Mouse (Mus musculus): ENCODE results near the gene Crtc2. TPM values are rescaled to one million over a fixed set of nuclear protein-coding genes. Genes with fewer than 3 reads are reported as not detected.

Crtc2 gene
- total RNA-seq, 1 experiment = 9.8 TPM

DNA sequence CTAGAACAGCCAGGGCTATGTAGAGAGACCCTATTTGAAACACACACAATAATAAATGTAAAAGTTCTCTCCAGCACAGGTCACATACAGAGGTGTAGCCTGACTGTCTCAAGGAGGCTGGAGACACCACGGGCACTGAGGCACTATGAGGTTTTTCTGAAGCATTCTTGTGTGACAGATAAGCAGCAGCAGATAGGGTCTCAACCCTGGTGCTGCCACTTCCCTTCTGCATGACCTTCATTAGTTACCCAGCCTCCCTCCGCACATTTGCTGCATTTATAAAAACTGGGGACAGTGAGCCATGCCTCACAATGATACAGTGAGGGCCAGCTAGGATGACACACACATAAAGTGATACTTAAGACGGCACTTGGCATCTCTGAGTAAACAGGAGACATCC lies 31.0 kb upstream of the Crtc2 start:
- TF ChIP-seq CHD2 (IDR thresholded peaks at IDR 0.05; ENCODE audit: low read depth, low read length) (no peak), ZNF384 (IDR thresholded peaks at IDR 0.05; ENCODE audit: low read depth, low read length) (no peak), ZC3H11A (IDR thresholded peaks at IDR 0.05; ENCODE audit: borderline replicate concordance, low read depth, low read length) (no peak), HCFC1 (IDR thresholded peaks at IDR 0.05; ENCODE audit: borderline replicate concordance, insufficient read depth, low read length) (no peak), MAFK (IDR thresholded peaks at IDR 0.05; ENCODE audit: insufficient read depth, low read depth, low read length) (no peak)
- in situ Hi-C loops (cut with MboI; ENCODE audit: low sequenced_read_pairs in 2 of 2, unreplicated experiment in 2 of 2) = no loop called here
- Histone ChIP-seq H3K4me3 (ENCODE audit: insufficient read depth in 1 of 2, low read depth in 1 of 2, low read length in 2 of 2, poor library complexity in 1 of 2, severe bottlenecking in 1 of 2) (no peak overlapping the region), H3K36me3 (ENCODE audit: control insufficient read depth, insufficient read depth, low read length, poor library complexity, severe bottlenecking) (no peaks in the 10 kb centered on the region), H3K9me3 (ENCODE audit: control insufficient read depth, insufficient read depth, low read depth, low read length) (no peaks in the 10 kb centered on the region), H3K27ac (ENCODE audit: insufficient read depth, low read depth, low read length, poor library complexity, severe bottlenecking) (no peak overlapping the region), H3K4me1 (ENCODE audit: control insufficient read depth in 2 of 2, insufficient read depth in 2 of 2, low read length in 2 of 2, poor library complexity in 1 of 2) (peaks cover 7 to 17% of the 10 kb centered on the region in 2 experiments), H3K9ac (ENCODE audit: insufficient read depth, low read depth, low read length, poor library complexity, severe bottlenecking) (no peak overlapping the region)
- no peak for DNase-seq (ENCODE audit: low read depth, low spot score)

DNA sequence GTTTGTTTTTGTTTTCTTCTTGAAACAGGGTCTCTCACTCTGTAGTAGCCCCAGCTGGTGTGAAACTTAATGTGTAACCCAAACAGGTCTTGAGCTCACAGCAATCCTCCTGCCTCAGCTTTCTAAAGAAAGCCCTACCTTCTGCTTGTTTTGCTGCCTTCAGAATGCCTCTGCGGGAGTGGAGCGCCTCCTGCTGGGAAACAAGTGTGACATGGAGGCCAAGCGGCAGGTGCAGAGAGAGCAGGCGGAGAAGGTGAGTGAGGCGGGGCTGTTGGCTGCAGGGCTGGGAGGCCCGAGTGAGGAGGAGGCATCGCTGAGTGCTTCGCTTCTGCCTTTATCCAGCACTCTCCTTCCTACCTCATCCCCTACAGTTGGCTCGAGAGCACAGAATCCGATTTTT lies 29.6 kb upstream of the Crtc2 start:
- peak; percentile 71 for DNase-seq (ENCODE audit: low read depth, low spot score)
- in situ Hi-C loops (cut with MboI; ENCODE audit: low sequenced_read_pairs in 2 of 2, unreplicated experiment in 2 of 2) = no loop called here

DNA sequence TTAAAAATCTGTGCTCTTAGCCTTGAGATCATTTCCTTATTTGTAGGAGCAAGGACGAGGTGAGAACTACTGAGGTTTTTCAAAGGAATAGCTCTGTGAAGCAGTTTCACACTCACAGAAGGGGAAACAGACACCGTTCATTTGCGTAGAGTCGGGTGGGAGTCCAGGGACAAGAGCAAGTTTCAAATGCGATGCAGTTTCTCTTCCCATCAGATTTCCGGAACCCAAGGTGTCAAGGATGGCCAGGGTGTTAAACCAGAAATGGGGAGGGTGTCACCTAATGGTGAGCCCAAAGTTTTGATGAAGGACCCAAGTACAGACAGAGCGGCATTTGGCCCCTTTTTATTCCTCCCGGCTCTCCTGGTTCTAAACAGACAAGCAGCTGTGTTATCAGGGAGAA lies 22.9 kb upstream of the Crtc2 start:
- no peak for DNase-seq (ENCODE audit: low read depth, low spot score)
- peak overlapping the region; percentile 70; the same call in 1 of the 2 replicates for H3K27ac ChIP-seq (ENCODE audit: insufficient read depth, low read depth, low read length, poor library complexity, severe bottlenecking)
- H3K9me3 ChIP-seq (ENCODE audit: control insufficient read depth, insufficient read depth, low read depth, low read length) = no peaks in the 10 kb centered on the region
- peak overlapping the region; percentile 88; the same call in 1 of the 2 replicates for H3K9ac ChIP-seq (ENCODE audit: insufficient read depth, low read depth, low read length, poor library complexity, severe bottlenecking)
- peak overlapping the region; percentile 74 to 76 for H3K4me3 ChIP-seq (ENCODE audit: insufficient read depth in 1 of 2, low read depth in 1 of 2, low read length in 2 of 2, poor library complexity in 1 of 2, severe bottlenecking in 1 of 2)
- TF ChIP-seq CHD2 (IDR thresholded peaks at IDR 0.05; ENCODE audit: low read depth, low read length) (no peak), ZNF384 (IDR thresholded peaks at IDR 0.05; ENCODE audit: low read depth, low read length) (no peak), ZC3H11A (IDR thresholded peaks at IDR 0.05; ENCODE audit: borderline replicate concordance, low read depth, low read length) (no peak), HCFC1 (IDR thresholded peaks at IDR 0.05; ENCODE audit: borderline replicate concordance, insufficient read depth, low read length) (no peak), MAFK (IDR thresholded peaks at IDR 0.05; ENCODE audit: insufficient read depth, low read depth, low read length) (no peak)
- in situ Hi-C loops (cut with MboI; ENCODE audit: low sequenced_read_pairs in 2 of 2, unreplicated experiment in 2 of 2) = no loop called here
- no peaks in the 10 kb centered on the region; a peak in 1 of 4 replicates for H3K4me1 ChIP-seq (ENCODE audit: control insufficient read depth in 2 of 2, insufficient read depth in 2 of 2, low read length in 2 of 2, poor library complexity in 1 of 2)
- peaks cover 3% of the 10 kb centered on the region for H3K36me3 ChIP-seq (ENCODE audit: control insufficient read depth, insufficient read depth, low read length, poor library complexity, severe bottlenecking)

More for the DNA sequence above, 29.6 kb upstream of the Crtc2 start:
- Histone ChIP-seq H3K36me3 (ENCODE audit: control insufficient read depth, insufficient read depth, low read length, poor library complexity, severe bottlenecking) (no peaks in the 10 kb centered on the region), H3K9me3 (ENCODE audit: control insufficient read depth, insufficient read depth, low read depth, low read length) (no peaks in the 10 kb centered on the region), H3K4me3 (ENCODE audit: insufficient read depth in 1 of 2, low read depth in 1 of 2, low read length in 2 of 2, poor library complexity in 1 of 2, severe bottlenecking in 1 of 2) (no peak overlapping the region), H3K4me1 (ENCODE audit: control insufficient read depth in 2 of 2, insufficient read depth in 2 of 2, low read length in 2 of 2, poor library complexity in 1 of 2) (peaks cover 7 to 17% of the 10 kb centered on the region in 2 experiments), H3K27ac (ENCODE audit: insufficient read depth, low read depth, low read length, poor library complexity, severe bottlenecking) (no peak overlapping the region), H3K9ac (ENCODE audit: insufficient read depth, low read depth, low read length, poor library complexity, severe bottlenecking) (no peak overlapping the region)
- TF ChIP-seq ZC3H11A (IDR thresholded peaks at IDR 0.05; ENCODE audit: borderline replicate concordance, low read depth, low read length) (no peak), MAFK (IDR thresholded peaks at IDR 0.05; ENCODE audit: insufficient read depth, low read depth, low read length) (no peak), HCFC1 (IDR thresholded peaks at IDR 0.05; ENCODE audit: borderline replicate concordance, insufficient read depth, low read length) (no peak), ZNF384 (IDR thresholded peaks at IDR 0.05; ENCODE audit: low read depth, low read length) (no peak), CHD2 (IDR thresholded peaks at IDR 0.05; ENCODE audit: low read depth, low read length) (no peak)

DNA sequence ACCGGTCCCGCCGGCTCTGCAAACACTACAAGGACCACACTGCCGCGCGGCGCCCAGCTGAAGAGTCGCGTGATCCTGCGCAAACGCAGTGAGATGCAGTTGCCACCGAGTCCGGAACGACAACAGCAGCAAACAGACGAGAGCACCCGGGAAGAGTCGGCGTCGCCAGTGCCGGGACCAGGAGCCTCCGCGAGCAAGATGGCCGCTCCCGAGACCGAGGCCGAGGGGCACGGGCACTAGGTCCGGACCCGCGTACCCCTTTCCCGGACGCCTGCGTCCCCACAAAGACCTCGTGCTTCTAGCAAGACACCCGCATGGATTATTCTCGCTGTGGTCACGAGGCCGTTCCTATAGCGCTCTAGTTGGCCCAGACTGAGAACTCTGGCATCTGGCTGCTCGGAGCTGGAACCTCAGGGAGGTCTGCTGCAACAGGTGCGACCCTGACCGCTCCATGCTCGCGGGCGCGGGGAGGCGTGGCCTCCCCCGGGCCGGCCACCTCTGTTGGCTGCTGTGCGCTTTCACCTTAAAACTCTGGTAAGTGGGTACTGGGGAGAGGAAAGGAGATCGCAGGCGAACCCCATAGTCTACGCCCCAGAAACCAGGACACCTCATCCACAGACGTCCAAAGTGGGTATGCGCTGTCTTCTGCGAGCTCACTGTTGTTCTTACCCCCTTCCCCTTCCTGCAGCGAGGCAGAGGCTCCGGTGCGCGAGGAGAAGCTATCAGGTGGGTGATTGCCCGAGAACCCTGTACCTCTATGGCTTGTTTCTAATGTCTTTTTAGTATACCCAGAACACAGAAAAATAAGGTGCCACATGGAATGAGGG lies 22.2 kb upstream of the Crtc2 start, which contains the start of gene Jtb:
Jtb (plus strand) TSS at position 91 of the 827 bp plus-strand sequence.
- TF ChIP-seq CHD2 (IDR thresholded peaks at IDR 0.05; ENCODE audit: low read depth, low read length) = peak; percentile 77
- TF ChIP-seq HCFC1 (IDR thresholded peaks at IDR 0.05; ENCODE audit: borderline replicate concordance, insufficient read depth, low read length) = peak; percentile 92
- TF ChIP-seq ZNF384 (IDR thresholded peaks at IDR 0.05; ENCODE audit: low read depth, low read length) = no peak
- in situ Hi-C loops (cut with MboI; ENCODE audit: low sequenced_read_pairs in 2 of 2, unreplicated experiment in 2 of 2) = no loop called here
- DNase-seq (ENCODE audit: low read depth, low spot score) = peak; percentile 92
- Histone ChIP-seq H3K9me3 (ENCODE audit: control insufficient read depth, insufficient read depth, low read depth, low read length) (no peaks in the 10 kb centered on the region), H3K27ac (ENCODE audit: insufficient read depth, low read depth, low read length, poor library complexity, severe bottlenecking) (peak within 1 kb of the TSS; percentile 70), H3K4me3 (ENCODE audit: insufficient read depth in 1 of 2, low read depth in 1 of 2, low read length in 2 of 2, poor library complexity in 1 of 2, severe bottlenecking in 1 of 2) (peak within 1 kb of the TSS; percentile 74 to 76), H3K4me1 (ENCODE audit: control insufficient read depth in 2 of 2, insufficient read depth in 2 of 2, low read length in 2 of 2, poor library complexity in 1 of 2) (no peaks in the 10 kb centered on the region), H3K36me3 (ENCODE audit: control insufficient read depth, insufficient read depth, low read length, poor library complexity, severe bottlenecking) (peaks cover 3% of the 10 kb centered on the region), H3K9ac (ENCODE audit: insufficient read depth, low read depth, low read length, poor library complexity, severe bottlenecking) (peak within 1 kb of the TSS; percentile 88)
